In genomic region chr11:57159412-57159811, GRCm38 (mm10) we compare ENCODE assay signal across 24 mouse cellular contexts.
"Had no signal": no experiment of that assay in that cellular context is flagged by ENCODE, and none has a peak within 500 bp of the region (broad histone marks: within the 10 kb centered on the region; RNA-seq: fewer than 3 reads in every experiment).

No protein-coding gene starts in this region.

- H3K36me3 ChIP-seq: heart, embryonic 13.5 days; heart, embryonic 15.5 days; hindbrain, embryonic 13.5 days; hindbrain, embryonic 15.5 days; kidney, embryonic 15.5 days; limb, embryonic 13.5 days; limb, embryonic 15.5 days; liver, embryonic 12.5 days had no signal

- DNase-seq: gastrocnemius, postnatal 14 days; gastrocnemius, postnatal 36 days; heart, adult 18-20 months; heart, postnatal 14 days; heart, postnatal 36 days; kidney, adult 11 months; kidney, adult 2 months; kidney, adult 9 months; kidney, postnatal 14 days; kidney, postnatal 36 days; layer of hippocampus, postnatal 36 days; left cerebral cortex, postnatal 4 days had no signal

- H3K9me3 ChIP-seq: heart, embryonic 13.5 days; heart, embryonic 15.5 days; hindbrain, embryonic 13.5 days; hindbrain, embryonic 15.5 days; kidney, embryonic 15.5 days; limb, embryonic 15.5 days; liver, embryonic 12.5 days had no signal

- ATAC-seq: hindbrain, postnatal 0 days; intestine, embryonic 16.5 days; liver, embryonic 12.5 days had no signal

- H3K27ac ChIP-seq: heart, embryonic 13.5 days; heart, embryonic 15.5 days; hindbrain, embryonic 13.5 days; hindbrain, embryonic 15.5 days; hindbrain, postnatal 0 days; kidney, embryonic 15.5 days; kidney, postnatal 0 days; limb, embryonic 13.5 days; limb, embryonic 15.5 days; liver, embryonic 12.5 days had no signal

- H3K27me3 ChIP-seq: heart, embryonic 13.5 days; heart, embryonic 15.5 days; hindbrain, embryonic 13.5 days; hindbrain, embryonic 15.5 days; kidney, embryonic 15.5 days; limb, embryonic 13.5 days; limb, embryonic 15.5 days; liver, embryonic 12.5 days had no signal

- H3K9ac ChIP-seq: heart, embryonic 13.5 days; heart, embryonic 15.5 days; hindbrain, embryonic 13.5 days; hindbrain, embryonic 15.5 days; kidney, embryonic 15.5 days; limb, embryonic 13.5 days; limb, embryonic 15.5 days; liver, embryonic 12.5 days had no signal

- H3K4me1 ChIP-seq: heart, embryonic 13.5 days; heart, embryonic 15.5 days; kidney, embryonic 15.5 days; liver, embryonic 12.5 days had no signal

- H3K4me2 ChIP-seq: heart, embryonic 11.5 days; heart, embryonic 13.5 days; heart, embryonic 15.5 days; hindbrain, embryonic 13.5 days; hindbrain, embryonic 15.5 days; kidney, embryonic 15.5 days; limb, embryonic 13.5 days; limb, embryonic 15.5 days; liver, embryonic 12.5 days had no signal

- H3K4me3 ChIP-seq: heart, embryonic 13.5 days; heart, embryonic 15.5 days; hindbrain, embryonic 13.5 days; hindbrain, embryonic 15.5 days; kidney, embryonic 15.5 days; limb, embryonic 13.5 days; limb, embryonic 15.5 days; liver, embryonic 12.5 days had no signal
